8 mouse cellular contexts compared by ENCODE assay signal in the genomic region with DNA sequence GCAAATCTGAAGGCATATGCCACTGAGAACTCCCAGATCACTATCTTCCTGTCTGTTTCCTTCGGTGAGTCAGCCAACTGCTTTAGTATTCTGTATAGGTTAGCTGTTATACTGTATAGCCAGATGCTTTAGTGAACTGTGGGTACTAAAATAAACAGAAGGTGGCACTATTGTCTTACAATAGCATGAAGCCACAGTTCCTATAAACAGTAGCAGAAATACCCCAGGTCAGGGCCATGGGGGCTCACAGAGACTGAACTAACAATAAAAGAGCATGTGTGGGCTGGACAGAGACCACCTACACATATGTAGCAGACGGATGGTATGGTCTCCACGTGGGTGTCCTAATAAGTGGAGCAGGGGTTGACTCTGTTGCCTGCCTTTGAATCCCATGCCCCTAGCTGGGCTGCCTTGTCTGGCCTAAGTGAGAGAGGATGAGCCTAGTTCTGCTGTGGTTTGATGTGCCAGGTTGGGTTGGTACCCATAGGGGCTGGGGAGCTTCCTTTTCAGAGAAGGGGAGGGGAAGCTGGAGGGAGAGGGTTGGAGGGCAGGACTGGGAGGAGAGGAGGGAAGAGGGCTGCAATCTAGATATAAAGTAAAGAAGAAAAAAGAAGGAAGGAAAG.
DNase-seq lines count a peak whose midpoint lies in the region; ATAC-seq lines count a peak whose summit lies in the region.

No protein-coding gene starts in this region.

- H3K27ac ChIP-seq in forebrain, embryonic 12.5 days = no peak overlapping the region
- no peak overlapping the region for H3K27ac ChIP-seq in kidney, embryonic 14.5 days (ENCODE audit: low read depth, low read length)

- H3K9me3 ChIP-seq in forebrain, embryonic 12.5 days = no peaks in the 10 kb centered on the region
- H3K9me3 ChIP-seq in kidney, embryonic 14.5 days (ENCODE audit: control insufficient read depth, low read length) = no peaks in the 10 kb centered on the region
- no peaks in the 10 kb centered on the region for H3K9me3 ChIP-seq in megakaryocyte, embryonic 14.5 days

- H3K36me3 ChIP-seq in forebrain, embryonic 12.5 days (replicated peaks) = no peaks in the 10 kb centered on the region
- H3K36me3 ChIP-seq in kidney, embryonic 14.5 days (ENCODE audit: control insufficient read depth, insufficient read depth, low read length) = no peaks in the 10 kb centered on the region
- H3K36me3 ChIP-seq in megakaryocyte, embryonic 14.5 days (replicated peaks; ENCODE audit: low read length) = no peaks in the 10 kb centered on the region

- H3K9ac ChIP-seq in forebrain, embryonic 12.5 days = no peak overlapping the region
- H3K9ac ChIP-seq in kidney, embryonic 14.5 days (ENCODE audit: low read depth, low read length) = no peak overlapping the region

- peak; percentile 2 for DNase-seq in kidney, adult 18-20 months
- DNase-seq in kidney, postnatal 25 days = no peak
- DNase-seq in c-Kit-positive CD71-negative TER-119-negative erythroid progenitor cells, embryonic 14.5 days (ENCODE audit: low read depth) = peak; percentile 44
- DNase-seq in thymus, postnatal 0 days (ENCODE audit: low spot score) = peak; percentile 52
- no peak for DNase-seq in adrenal gland, postnatal 14 days

- H3K4me2 ChIP-seq in forebrain, embryonic 12.5 days = no peak overlapping the region
- H3K4me2 ChIP-seq in kidney, embryonic 14.5 days (replicated peaks; ENCODE audit: low read depth, low read length) = no peak overlapping the region

- no peak overlapping the region for H3K4me3 ChIP-seq in forebrain, embryonic 12.5 days (replicated peaks)
- H3K4me3 ChIP-seq in kidney, embryonic 14.5 days (ENCODE audit: low read length) = no peak overlapping the region
- peak overlapping the region; percentile 81 for H3K4me3 ChIP-seq in megakaryocyte, embryonic 14.5 days (replicated peaks)

- no peaks in the 10 kb centered on the region for H3K4me1 ChIP-seq in forebrain, embryonic 12.5 days
- no peaks in the 10 kb centered on the region for H3K4me1 ChIP-seq in kidney, embryonic 14.5 days (ENCODE audit: control insufficient read depth, insufficient read depth, low read length)
- peaks cover 36% of the 10 kb centered on the region for H3K4me1 ChIP-seq in megakaryocyte, embryonic 14.5 days

- no peaks in the 10 kb centered on the region for H3K27me3 ChIP-seq in forebrain, embryonic 12.5 days
- no peaks in the 10 kb centered on the region for H3K27me3 ChIP-seq in kidney, embryonic 14.5 days (ENCODE audit: control insufficient read depth, insufficient read depth, low read length)
- H3K27me3 ChIP-seq in megakaryocyte, embryonic 14.5 days (replicated peaks) = no peaks in the 10 kb centered on the region

- 20% methylated on average over 3 of the region's 3 CpGs for WGBS in forebrain, embryonic 12.5 days
- 23% methylated on average over 3 of the region's 3 CpGs for WGBS in kidney, embryonic 14.5 days

- peak; percentile 69 for ATAC-seq in forebrain, embryonic 12.5 days (ENCODE audit: low FRiP score)
- peak; percentile 86 for ATAC-seq in kidney, embryonic 14.5 days (ENCODE audit: low FRiP score, low TSS enrichment)

Comparison
In these comparisons a context has a peak if more than half of its experiments do, and no peak if none do; other contexts are left out.
1. DNase-seq: peak in kidney, adult 18-20 months (single experiment), c-Kit-positive CD71-negative TER-119-negative erythroid progenitor cells, embryonic 14.5 days (single experiment) and thymus, postnatal 0 days (single experiment); none in kidney, postnatal 25 days (0 of 2) and adrenal gland, postnatal 14 days (single experiment).